Mouse (Mus musculus) embryonic stem cell, embryonic (primary cell): ENCODE measurements around the gene 0610037L13Rik.

Source experiments
- CTCF ChIA-PET, 4 experiments: fragments of 300-600 bp in 2 of 4; fragments of 350-600 bp in 2 of 4; sonication (Branson Sonifier 250); formaldehyde crosslinking; loops; one replicate each; lab custom pipeline; 2022; ENCODE audit warnings: inconsistent platforms in 2 of 4; lab: Charles Lee
- POLR2A ChIA-PET, 4 experiments: fragments of 300-600 bp in 2 of 4; fragments of 350-600 bp in 2 of 4; sonication (Branson Sonifier 250); formaldehyde crosslinking; loops; one replicate each; lab custom pipeline; 2022; ENCODE audit warnings: antibody characterized with exemption in 4 of 4, inconsistent platforms in 1 of 4; lab: Charles Lee

The 0610037L13Rik gene

GRCm38 (mm10) chr4:107889731-107890432 is at the start of gene 0610037L13Rik:
Gene 0610037L13Rik, plus strand, starts transcription at chr4:107889813.
- POLR2A ChIA-PET: interaction anchor here in 3 of 4 experiments (0.6 to 2.4 kb wide), 70 partner anchors 9 to 1228 kb away, joined by 3 to 33 read pairs (median 4); partner anchors contain the start of genes Coa7 (in 2 of the 3), Cpt2 (in 2 of the 3), Lrp8 (in 2 of the 3) and Magoh (in 2 of the 3)
- CTCF ChIA-PET: interaction anchor here in 3 of 4 experiments (0.7 to 1.0 kb wide), 6 partner anchors 13 to 401 kb away, joined by 3 to 5 read pairs (median 3); no protein-coding TSS in a partner anchor

GRCm38 (mm10) chr4:107843687-107844086 is 45.9 kb upstream of the 0610037L13Rik start:
- ChIA-PET POLR2A (interaction anchor here in 1 of 4 experiments (1.4 kb wide), 1 partner anchor 13 kb away, joined by 3 read pairs; no protein-coding TSS in a partner anchor), CTCF (interaction anchor here (0.6 to 4.2 kb wide), 5 partner anchors 8 to 106 kb away, joined by 3 to 31 read pairs (median 3); no protein-coding TSS in a partner anchor)

GRCm38 (mm10) chr4:107844971-107845370 is 44.6 kb upstream of the 0610037L13Rik start:
- CTCF ChIA-PET: interaction anchor here (0.5 to 4.2 kb wide), 22 partner anchors 10 to 391 kb away, joined by 3 to 31 read pairs (median 4); no protein-coding TSS in a partner anchor
- POLR2A ChIA-PET: interaction anchor here in 3 of 4 experiments (0.6 to 1.4 kb wide), 8 partner anchors 10 to 321 kb away, joined by 3 to 5 read pairs (median 3); partner anchors contain the start of gene Lrp8 (in 1 of the 3)

- POLR2A ChIA-PET: interaction anchor here in 2 of 4 experiments (0.6 to 1.7 kb wide), 15 partner anchors 10 to 176 kb away, joined by 3 to 7 read pairs (median 3); partner anchors contain the start of gene 0610037L13Rik (in 2 of the 2)
Measured at GRCm38 (mm10) chr4:107846795-107847194, 42.8 kb upstream of the 0610037L13Rik start.

GRCm38 (mm10) chr4:107848546-107848945 is 41.1 kb upstream of the 0610037L13Rik start:
- ChIA-PET CTCF (interaction anchor here in 2 of 4 experiments (0.8 to 1.7 kb wide), 2 partner anchors 111 kb away, joined by 3 to 5 read pairs; no protein-coding TSS in a partner anchor), POLR2A (interaction anchor here in 3 of 4 experiments (0.5 to 1.1 kb wide), 5 partner anchors 19 to 471 kb away, joined by 3 to 6 read pairs (median 3); no protein-coding TSS in a partner anchor)

More at GRCm38 (mm10) chr4:107846795-107847194, 42.8 kb upstream of the 0610037L13Rik start:
- CTCF ChIA-PET: interaction anchor here (0.6 to 4.2 kb wide), 12 partner anchors 12 to 931 kb away, joined by 3 to 31 read pairs (median 4); partner anchors contain the start of gene Lrp8 (in 1 of the 4)

- POLR2A ChIA-PET: interaction anchor here in 1 of 4 experiments (0.9 to 1.6 kb wide), 3 partner anchors 12 to 44 kb away, joined by 3 to 4 read pairs (median 4); no protein-coding TSS in a partner anchor
- CTCF ChIA-PET: interaction anchor here in 3 of 4 experiments (0.6 to 1.7 kb wide), 5 partner anchors 112 to 253 kb away, joined by 3 to 5 read pairs (median 4); no protein-coding TSS in a partner anchor
Measured at GRCm38 (mm10) chr4:107849621-107850020, 40.0 kb upstream of the 0610037L13Rik start.

GRCm38 (mm10) chr4:107850091-107850490 is 39.5 kb upstream of the 0610037L13Rik start:
- ChIA-PET POLR2A (interaction anchor here in 1 of 4 experiments (0.7 to 1.6 kb wide), 4 partner anchors 12 to 229 kb away, joined by 3 to 4 read pairs (median 4); no protein-coding TSS in a partner anchor), CTCF (interaction anchor here in 3 of 4 experiments (1.2 to 1.7 kb wide), 4 partner anchors 112 to 149 kb away, joined by 3 to 5 read pairs (median 4); no protein-coding TSS in a partner anchor)

GRCm38 (mm10) chr4:107853333-107853732 is 36.3 kb upstream of the 0610037L13Rik start:
- CTCF ChIA-PET: interaction anchor here in 1 of 4 experiments (1.8 kb wide), 1 partner anchor 116 kb away, joined by 6 read pairs; no protein-coding TSS in a partner anchor

GRCm38 (mm10) chr4:107853836-107854235 is 35.8 kb upstream of the 0610037L13Rik start:
- ChIA-PET POLR2A (no interaction called here), CTCF (interaction anchor here in 1 of 4 experiments (1.8 kb wide), 1 partner anchor 116 kb away, joined by 6 read pairs; no protein-coding TSS in a partner anchor)

More at GRCm38 (mm10) chr4:107853333-107853732, 36.3 kb upstream of the 0610037L13Rik start:
- POLR2A ChIA-PET: no interaction called here

- ChIA-PET POLR2A (interaction anchor here in 2 of 4 experiments (0.9 to 1.6 kb wide), 4 partner anchors 10 to 33 kb away, joined by 3 to 6 read pairs (median 3); partner anchors contain the start of gene 0610037L13Rik (in 1 of the 2)), CTCF (interaction anchor here in 1 of 4 experiments (1.8 kb wide), 1 partner anchor 119 kb away, joined by 7 read pairs; no protein-coding TSS in a partner anchor)
Measured at GRCm38 (mm10) chr4:107856958-107857686, 32.5 kb upstream of the 0610037L13Rik start.

GRCm38 (mm10) chr4:107858995-107859394 is 30.6 kb upstream of the 0610037L13Rik start:
- ChIA-PET POLR2A (no interaction called here), CTCF (no interaction called here)

GRCm38 (mm10) chr4:107864866-107865265 is 24.7 kb upstream of the 0610037L13Rik start:
- ChIA-PET CTCF (no interaction called here), POLR2A (no interaction called here)

- POLR2A ChIA-PET: interaction anchor here in 2 of 4 experiments (0.6 to 3.3 kb wide), 8 partner anchors 7 to 192 kb away, joined by 3 to 33 read pairs (median 3); partner anchors contain the start of gene 0610037L13Rik (in 2 of the 2)
- CTCF ChIA-PET: no interaction called here
Measured at GRCm38 (mm10) chr4:107879254-107880050, 10.2 kb upstream of the 0610037L13Rik start, which contains the start of gene Magoh. Gene Magoh, plus strand, starts transcription at chr4:107879755.

GRCm38 (mm10) chr4:107881631-107882030 is 8.0 kb upstream of the 0610037L13Rik start:
- POLR2A ChIA-PET: interaction anchor here in 2 of 4 experiments (1.6 to 3.3 kb wide), 2 partner anchors 8 to 78 kb away, joined by 5 to 33 read pairs; partner anchors contain the start of gene 0610037L13Rik (in 1 of the 2)
- CTCF ChIA-PET: no interaction called here

- CTCF ChIA-PET: interaction anchor here in 1 of 4 experiments (1.1 to 1.3 kb wide), 2 partner anchors 10 to 149 kb away, joined by 3 to 6 read pairs; no protein-coding TSS in a partner anchor
- POLR2A ChIA-PET: interaction anchor here in 2 of 4 experiments (0.6 to 1.4 kb wide), 6 partner anchors 22 to 441 kb away, joined by 3 to 4 read pairs (median 3); partner anchors contain the start of gene Coa7 (in 1 of the 2)
Measured at GRCm38 (mm10) chr4:107886371-107886770, 3.2 kb upstream of the 0610037L13Rik start.

- ChIA-PET POLR2A (interaction anchor here in 3 of 4 experiments (0.6 to 2.4 kb wide), 67 partner anchors 9 to 1229 kb away, joined by 3 to 33 read pairs (median 4); partner anchors contain the start of genes Coa7 (in 2 of the 3), Cpt2 (in 2 of the 3), Lrp8 (in 2 of the 3) and Magoh (in 2 of the 3)), CTCF (interaction anchor here in 3 of 4 experiments (0.7 to 1.0 kb wide), 5 partner anchors 14 to 402 kb away, joined by 3 to 5 read pairs (median 3); no protein-coding TSS in a partner anchor)
Measured at GRCm38 (mm10) chr4:107889385-107889730, 255 bp upstream of the 0610037L13Rik start.
